Mouse (Mus musculus) MN1 (cell line): ENCODE measurements at regions not wholly inside any gene's neighbourhood (a gene's known extent, or its start where the extent isn't known, plus 50 kb on each side); places are given as distances from the start of the nearest gene placed in this dataset.
"Not testable (repeated sequence)": the region's sequence is repeated elsewhere in the genome, so short reads cannot be mapped to it uniquely, and the experiment has no call there.

Experiments used
- DNase-seq: peaks from one replicate; pipeline ENCODE4 v3.0.0-alpha.2; 2016; ENCODE audit warnings: low spot score

DNA sequence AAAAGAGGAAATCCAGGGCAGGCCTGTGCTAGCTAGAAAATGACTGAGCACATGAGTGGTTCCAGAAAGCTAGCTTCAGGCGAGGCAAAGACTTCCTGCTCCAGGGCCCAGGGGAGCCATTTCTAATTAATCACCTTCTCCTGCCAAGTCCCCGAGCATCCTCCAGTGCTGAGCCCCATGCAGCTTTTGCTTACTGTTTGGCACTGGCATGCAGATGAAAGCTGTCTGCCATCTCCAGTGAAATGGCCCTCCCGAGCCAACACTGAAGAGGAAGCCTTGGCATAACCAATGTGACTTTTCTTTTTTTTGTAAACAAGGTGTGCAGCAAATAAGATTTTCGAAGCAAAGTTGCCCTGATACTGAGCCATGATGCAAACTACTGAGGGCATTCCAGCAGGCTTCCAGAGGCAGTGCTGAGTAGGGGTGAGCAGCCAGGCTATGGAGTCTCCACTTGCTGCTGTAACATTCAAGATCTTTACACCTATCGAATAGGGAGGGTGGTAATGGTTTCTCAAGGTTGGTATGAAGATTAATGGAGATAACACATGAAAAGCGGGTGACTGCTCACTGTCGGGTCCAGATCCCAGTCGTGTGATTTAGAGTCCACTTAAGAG lies 125.4 kb upstream of the Immp2l start:
- DNase-seq: peak; percentile 63

DNA sequence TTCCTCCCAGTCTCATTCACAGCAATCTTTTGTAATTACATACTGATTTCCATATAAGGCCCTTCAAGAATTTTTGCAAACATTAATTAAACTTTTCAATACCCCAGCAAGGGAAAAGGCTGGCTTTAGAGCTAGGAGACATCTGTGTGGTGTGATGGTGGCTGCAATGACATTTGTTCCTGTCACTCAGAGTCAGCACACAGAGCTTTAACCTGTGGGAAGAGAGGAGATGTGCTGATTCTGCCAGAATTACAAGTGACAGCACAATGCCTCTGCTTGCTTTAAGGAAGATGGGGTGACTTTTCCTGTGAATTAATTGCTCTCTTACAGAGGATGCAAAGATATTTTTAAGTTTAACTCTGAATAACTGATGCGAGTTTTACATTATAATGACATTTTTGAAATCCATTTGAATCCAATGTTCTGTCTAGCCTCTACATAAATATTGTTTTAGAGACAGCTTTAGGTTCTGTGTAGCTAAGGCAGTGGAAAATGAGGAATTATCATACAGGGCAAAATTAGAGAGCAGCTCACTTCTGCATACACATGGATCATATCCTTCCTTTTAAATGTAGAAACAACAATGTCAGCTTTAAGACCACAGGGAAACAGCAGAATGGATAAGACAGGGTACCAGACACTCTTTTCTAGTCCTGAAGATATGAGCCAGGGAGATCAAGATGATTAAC lies 118.1 kb upstream of the Immp2l start:
- DNase-seq: no peak

DNA sequence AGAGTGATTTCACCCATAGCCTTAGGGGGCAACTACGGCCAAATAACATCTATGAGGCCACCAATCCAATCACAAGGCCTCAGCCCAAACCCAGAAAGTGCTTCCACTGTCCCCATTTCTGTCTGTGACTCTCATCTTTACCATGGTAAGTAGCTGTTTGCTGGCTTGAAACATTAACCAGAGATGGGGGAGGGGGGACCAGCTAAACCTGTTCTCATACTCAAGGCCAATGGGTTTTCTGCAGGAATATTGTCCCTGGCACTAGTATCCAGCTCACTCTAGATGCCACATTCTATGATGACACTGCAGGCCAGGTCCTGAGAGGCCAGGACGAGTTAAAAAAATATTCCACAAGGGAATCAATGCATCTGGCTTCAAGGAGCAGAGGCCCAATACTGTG lies 117.1 kb upstream of the Immp2l start:
- DNase-seq: no peak

DNA sequence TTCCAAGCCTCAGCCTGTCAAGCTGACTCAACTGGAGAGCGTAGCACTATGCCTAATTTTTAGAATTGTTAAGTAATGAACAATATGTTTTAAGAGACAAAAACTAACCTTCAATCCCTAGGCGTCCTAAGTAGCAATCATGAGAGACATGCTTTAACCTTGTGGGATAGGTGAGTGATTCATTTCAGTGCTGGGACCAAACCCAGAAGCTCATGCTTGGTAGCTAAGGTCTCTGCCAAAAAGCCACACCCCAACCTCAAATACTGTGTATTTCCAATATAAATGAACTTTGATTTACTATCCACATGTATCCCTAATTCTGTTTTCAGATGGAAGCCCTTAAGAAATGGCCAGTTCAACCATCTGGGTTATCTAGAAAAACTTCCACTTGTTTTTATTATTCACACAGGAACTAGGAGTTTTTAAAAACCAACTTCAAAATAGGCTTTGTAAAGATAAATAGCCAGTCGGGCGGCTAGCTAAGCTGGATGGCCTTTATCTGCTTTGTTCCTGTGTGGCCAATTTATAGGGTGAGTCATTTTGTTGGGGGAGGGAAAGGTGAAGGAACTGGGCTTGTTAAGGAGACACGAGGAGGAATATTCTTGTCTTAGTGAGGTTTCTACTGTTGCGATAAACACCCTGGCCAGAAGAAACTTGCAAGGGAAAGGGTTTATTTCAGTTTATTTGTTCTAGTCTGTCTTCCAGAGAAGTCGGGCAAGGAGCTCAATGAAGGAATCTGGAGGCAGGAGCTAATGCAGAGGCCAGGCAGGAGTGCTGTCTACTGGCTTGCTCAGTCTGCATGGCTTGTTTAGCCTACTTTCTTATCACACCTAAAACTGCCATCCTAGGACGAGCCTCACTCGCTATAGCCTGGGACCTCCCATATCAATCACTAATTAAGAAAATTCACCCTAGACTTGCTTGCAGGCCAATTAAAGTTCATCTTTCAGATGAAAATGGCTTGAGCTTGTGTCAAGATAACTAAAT lies 114.8 kb upstream of the Immp2l start:
- peak; percentile 56 for DNase-seq

DNA sequence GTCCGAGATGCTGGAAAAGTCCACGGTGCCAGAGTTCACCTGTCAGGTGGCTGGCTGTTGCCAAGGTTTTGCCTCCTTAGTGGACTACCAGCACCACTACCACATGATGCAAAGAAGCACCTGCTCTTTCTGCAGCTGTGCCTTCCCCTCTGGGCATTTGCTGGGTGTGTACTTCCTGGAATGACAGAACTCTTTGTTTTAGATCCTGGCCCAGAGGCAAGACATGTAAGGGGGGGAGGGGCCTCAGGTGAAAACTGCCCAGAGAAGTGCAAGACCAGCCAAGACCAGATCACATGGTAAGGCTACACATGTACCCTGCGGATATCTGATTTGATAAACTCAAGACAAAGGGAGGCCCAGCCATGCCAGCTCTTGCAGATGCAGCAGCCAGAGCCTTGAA lies 106.4 kb upstream of the Immp2l start:
- DNase-seq: peak; percentile 16

DNA sequence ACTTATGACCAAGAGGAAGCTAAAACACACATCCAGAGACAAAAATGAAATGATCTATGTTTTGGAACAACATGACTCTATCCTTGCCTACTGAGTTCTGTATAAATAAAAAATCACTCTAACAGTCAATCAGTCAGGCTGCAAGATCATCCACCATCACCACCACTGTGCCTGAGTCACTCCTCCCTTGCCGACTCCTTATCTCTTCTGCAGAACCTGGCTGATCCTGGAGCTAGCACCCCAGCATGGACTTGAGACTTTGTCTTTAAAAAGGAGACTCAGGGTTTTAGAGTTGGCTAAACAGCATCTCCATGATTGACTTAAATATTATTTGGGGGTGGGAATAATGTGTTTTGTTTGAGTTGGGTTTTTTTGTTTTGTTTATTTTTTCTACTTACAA lies 101.9 kb upstream of the Immp2l start:
- DNase-seq: no peak

DNA sequence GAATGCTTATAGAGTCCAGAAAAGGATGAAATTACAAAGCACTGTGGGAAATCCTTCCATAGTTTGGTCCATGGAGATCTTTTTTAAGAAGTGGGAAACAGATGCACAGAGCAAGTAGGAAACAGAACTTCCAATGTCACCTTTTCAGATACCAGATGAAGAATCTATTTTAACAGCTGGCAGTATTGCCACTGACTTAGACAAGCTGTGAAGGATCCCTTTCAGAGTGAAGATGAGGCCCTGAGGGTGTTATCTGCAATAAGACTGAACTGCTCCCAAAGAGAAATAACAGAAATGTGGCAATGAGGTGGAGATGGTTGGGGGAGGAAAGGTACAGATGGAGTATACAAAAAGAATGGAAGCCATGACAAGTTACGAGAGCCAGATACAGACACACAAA lies 97.2 kb upstream of the Immp2l start:
- no peak for DNase-seq

DNA sequence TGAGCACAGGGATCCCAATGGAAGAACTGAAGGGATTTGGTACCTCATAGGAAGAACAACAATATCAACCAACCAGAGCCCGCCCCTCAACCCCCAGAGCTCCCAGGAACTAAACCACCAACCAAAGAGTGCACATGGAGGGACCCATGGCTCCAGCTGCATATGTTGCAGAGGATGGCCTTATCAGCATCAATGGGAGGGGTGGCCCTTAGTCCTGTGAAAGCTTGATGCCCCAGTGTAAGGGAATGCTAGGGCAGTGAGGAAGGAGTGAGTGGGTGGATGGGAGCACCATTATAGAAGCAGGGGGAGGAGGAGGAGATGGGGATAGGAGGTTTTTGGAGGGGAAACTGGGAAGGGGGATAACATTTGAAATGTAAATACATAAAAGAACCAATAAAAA lies 94.5 kb upstream of the Immp2l start:
- DNase-seq: not testable (repeated sequence)

DNA sequence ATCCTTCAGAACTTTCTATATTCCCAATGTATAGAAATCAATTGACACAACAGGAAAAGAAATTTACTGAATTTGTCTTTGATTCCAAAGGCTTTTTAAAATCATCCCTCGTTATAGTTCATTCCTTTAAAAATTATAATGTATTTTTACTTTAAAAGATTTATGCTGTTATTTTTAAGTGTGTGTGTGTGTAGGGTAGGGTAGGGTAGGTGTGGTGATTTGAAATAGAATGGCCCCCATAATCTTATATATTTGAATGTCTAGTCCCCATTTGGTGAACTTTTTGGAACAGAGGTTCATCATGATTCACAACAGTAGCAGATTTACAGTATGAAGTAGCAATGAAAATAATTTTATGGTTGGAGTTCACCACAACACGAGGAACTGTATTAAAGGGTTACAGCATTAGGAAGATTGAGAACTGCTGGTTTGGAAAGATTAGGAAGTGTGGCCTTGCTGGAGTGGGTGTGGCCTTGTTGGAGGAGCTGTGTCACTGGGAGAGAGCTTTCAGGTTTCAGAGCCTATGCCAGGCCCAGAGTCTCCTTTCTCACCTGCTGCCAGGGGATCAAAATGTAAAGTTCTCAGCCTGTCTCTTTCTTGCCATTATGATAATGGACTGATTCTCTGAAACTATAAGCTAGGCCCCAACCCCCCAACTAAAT lies 88.7 kb upstream of the Immp2l start:
- no peak for DNase-seq

DNA sequence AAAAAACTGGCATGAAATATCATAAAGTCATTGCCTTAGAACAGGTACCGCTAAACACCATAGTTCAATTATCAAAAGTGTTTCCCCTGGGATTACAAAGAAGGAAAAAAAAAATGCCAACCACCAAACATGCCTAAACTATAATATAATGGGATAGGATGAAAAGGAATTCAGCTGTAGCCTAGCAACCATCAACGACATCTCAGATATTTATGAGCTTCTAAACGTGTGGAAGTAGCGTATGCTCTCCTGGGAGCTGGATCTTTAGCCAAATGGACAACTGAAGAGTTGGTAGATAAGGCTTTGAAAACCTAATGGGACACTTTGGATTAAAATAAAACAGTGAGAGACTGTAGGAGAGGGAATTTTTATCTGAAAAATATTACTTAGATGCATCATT lies 86.9 kb upstream of the Immp2l start:
- peak; percentile 34 for DNase-seq

DNA sequence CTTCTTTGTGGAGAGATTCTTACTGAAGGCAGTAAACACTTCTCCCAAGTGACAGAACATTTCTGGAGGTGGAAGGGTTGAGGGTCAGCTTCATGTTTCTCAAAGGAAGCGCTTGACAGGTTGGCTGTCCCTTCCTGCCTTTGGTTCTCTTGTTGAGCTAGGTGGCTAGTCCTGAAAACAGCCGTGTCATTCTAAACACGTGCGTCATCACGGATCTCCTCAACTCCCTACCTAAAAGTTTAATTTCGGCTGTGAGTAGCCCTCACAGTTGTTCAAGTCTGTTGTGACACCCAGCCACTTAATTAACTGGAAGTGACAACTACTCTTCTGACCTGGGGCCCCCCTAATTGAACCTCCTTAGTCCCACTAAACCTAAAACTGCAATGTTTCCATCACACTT lies 77.0 kb upstream of the Immp2l start:
- DNase-seq: no peak

DNA sequence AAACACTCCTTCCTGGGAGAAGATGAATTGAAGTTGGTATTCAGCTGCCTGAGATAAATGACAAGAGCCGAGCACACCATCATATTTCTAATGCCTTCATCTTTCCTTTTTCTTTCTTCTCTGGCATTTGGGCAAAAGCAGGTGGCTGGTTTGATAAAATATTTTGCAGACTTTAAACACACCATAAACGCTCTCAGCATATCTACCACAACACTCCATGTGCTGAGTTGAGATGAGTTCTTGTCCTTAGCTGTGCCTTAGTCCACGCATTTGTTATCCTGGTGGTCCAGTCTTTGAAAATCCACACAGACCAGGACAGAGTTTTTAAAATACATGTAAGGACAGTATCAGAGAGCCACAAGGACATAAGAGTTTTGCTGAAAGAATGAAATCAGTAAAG lies 74.3 kb upstream of the Immp2l start:
- no peak for DNase-seq

DNA sequence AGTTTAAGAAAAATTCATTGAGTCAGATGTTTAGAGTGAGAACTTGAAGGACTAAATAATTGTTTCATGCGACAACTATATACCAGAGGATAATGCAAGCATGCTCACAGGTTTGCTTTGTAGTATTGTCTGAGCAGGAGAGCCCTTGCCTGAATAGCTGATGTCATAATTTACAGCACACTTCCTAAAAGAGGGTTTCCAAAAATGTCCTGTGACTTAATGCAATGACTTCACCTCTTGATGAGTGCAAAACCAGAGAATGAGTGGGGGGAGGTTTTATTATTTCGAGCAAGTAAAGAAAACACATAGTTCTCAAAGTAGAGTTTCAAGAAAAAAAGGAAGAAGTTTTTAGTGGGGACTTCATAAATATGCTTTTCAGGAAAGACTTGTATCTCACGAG lies 65.4 kb upstream of the Immp2l start:
- no peak for DNase-seq

DNA sequence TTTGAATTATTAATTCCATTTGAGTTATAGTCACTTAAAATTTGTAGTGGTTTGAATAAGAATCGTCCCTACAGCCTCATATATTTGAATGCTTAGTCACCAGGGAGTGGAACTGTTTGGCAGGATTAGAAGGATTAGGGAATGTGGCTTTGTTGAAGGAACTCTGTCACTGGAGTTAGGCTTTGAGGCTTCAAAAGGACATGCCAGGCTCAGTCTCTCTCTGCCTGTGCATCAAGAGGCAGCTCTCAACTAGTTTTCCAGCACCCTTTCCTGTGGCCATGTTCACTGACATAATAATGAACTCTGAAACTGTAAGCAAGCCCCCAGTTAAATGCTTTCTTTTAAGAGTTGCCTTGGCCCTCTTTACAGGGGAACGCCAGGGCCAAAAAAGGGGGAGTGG lies 58.9 kb upstream of the Immp2l start:
- DNase-seq: no peak

DNA sequence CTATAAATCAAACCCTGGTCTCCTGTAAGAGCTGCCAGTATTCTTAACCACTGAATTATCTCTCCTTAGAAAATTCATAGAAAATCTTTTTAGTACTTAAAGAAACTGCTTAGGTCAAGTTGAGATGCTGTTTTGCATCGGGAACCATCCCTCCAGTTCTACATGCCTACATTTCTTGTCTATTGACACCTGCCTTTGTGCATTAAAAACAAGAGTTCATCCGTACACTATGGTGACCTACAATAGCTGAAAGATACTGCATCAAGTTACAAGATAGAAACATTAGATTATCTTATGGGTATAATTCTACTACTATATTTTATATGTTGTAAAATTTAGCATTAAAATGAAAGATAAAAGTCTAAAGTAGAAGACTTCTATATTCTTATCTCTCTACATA lies 57.6 kb upstream of the Immp2l start:
- no peak for DNase-seq

DNA sequence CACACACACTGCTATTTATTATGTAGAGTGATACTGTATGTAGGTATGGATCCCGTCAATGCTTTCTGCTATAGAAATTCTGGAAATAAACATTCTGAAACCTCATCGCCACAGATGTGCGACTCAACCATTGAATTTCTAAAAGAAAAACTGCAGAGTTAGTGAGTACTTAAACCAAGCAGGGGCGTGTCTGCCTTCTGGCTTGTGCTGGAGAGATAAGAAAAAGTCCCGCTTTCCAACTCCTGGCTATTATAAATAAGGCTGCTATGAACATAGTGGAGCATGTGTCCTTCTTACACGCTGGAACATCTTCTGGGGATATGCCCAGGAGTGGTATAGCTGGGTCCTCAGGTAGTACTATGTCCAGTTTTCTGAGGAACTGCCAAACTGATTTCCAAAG lies 57.2 kb upstream of the Immp2l start:
- DNase-seq: not testable (repeated sequence)

DNA sequence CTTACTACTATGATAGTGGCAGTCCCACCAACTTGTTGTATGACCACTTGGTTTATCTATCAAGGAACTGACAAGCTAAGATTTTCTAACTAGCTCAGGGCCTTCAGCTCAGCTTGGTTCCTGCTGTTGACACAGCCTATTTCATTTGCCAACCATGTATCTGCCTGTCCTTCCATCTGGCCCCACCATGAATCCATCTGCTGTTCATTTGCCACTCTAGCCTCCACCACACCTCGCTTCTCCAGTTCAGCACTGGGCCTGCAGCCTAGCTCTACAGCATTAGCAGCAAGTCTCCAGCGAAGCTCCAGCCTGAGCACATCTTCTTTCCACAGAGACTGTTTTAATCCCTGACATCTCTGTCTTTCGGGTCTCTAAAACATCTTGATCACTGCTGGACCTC lies 51.0 kb upstream of the Immp2l start:
- DNase-seq: no peak
